In genomic region chr15:78903243-78903642, GRCm38 (mm10) we compare ENCODE assay signal across 7 mouse cellular contexts. TPM values are rescaled to one million over a fixed set of nuclear protein-coding genes. Genes with fewer than 3 reads are reported as not detected.
DNase-seq lines count a peak whose midpoint lies in the region; ATAC-seq and TF ChIP-seq lines count a peak whose summit lies in the region.

No protein-coding gene starts in this region.

- TF ChIP-seq CTCF in Patski (IDR thresholded peaks at IDR 0.05): no peak

- H3K4me1 ChIP-seq in forebrain, embryonic 13.5 days: peaks cover 17% of the 10 kb centered on the region
- H3K4me1 ChIP-seq in megakaryocyte, embryonic 14.5 days: peaks cover 84% of the 10 kb centered on the region

- H3K4me3 ChIP-seq in forebrain, embryonic 13.5 days: no peak overlapping the region
- H3K4me3 ChIP-seq in megakaryocyte, embryonic 14.5 days (replicated peaks): peak overlapping the region; percentile 87

- H3K4me2 ChIP-seq in forebrain, embryonic 13.5 days: no peak overlapping the region

- in situ Hi-C loops in Patski (cut with MboI; ENCODE audit: low pct_unique_long_range_greater_than_20kb): no loop called here

- no peaks in the 10 kb centered on the region for H3K27me3 ChIP-seq in Patski
- H3K27me3 ChIP-seq in forebrain, embryonic 13.5 days: peaks cover 26% of the 10 kb centered on the region
- H3K27me3 ChIP-seq in megakaryocyte, embryonic 14.5 days (replicated peaks): no peaks in the 10 kb centered on the region

- DNase-seq in Patski (ENCODE audit: low read depth, low spot score): no peak
- peak; percentile 63 to 74 for DNase-seq in layer of hippocampus, postnatal 36 days
- peak; percentile 75 for DNase-seq in right cerebral cortex, postnatal 14 days

- CTCF ChIA-PET in Patski (lab: Charles Lee): interaction anchor here (0.6 to 2.7 kb wide), 10 partner anchors 11 to 80 kb away, joined by 3 to 35 read pairs (median 3); partner anchors contain the start of gene Pdxp

- no peaks in the 10 kb centered on the region for H3K9me3 ChIP-seq in forebrain, embryonic 13.5 days (replicated peaks)
- H3K9me3 ChIP-seq in megakaryocyte, embryonic 14.5 days: no peaks in the 10 kb centered on the region

- 3% methylated on average over 2 of the region's 2 CpGs for WGBS in forebrain, embryonic 13.5 days

- POLR2A ChIA-PET in Patski (lab: Charles Lee): interaction anchor here (1.1 kb wide), 1 partner anchor 9 kb away, joined by 3 read pairs; no protein-coding TSS in a partner anchor

- no peaks in the 10 kb centered on the region for H3K36me3 ChIP-seq in forebrain, embryonic 13.5 days (ENCODE audit: poor library complexity, severe bottlenecking)
- peaks cover 73% of the 10 kb centered on the region for H3K36me3 ChIP-seq in megakaryocyte, embryonic 14.5 days (replicated peaks; ENCODE audit: low read length)

- no peak overlapping the region for H3K9ac ChIP-seq in forebrain, embryonic 13.5 days

- H3K27ac ChIP-seq in forebrain, embryonic 13.5 days: no peak overlapping the region

- peak; percentile 10 for ATAC-seq in Patski
- ATAC-seq in cerebellum, adult (ENCODE audit: insufficient number of reproducible peaks, low FRiP score, low TSS enrichment): 0 out of 2 replicates have a peak, but pooled peaks have one; percentile 22
- peak; percentile 33; the same call in 1 of the 2 replicates for ATAC-seq in forebrain, embryonic 13.5 days
- peak; percentile 48 to 78; a peak in 3 of 4 replicates for ATAC-seq in hematopoietic stem cell, adult 5-6 weeks (replicated peaks in 1 of 2; ENCODE audit: insufficient read depth in 1 of 2, low FRiP score in 2 of 2, low TSS enrichment in 1 of 2, low read depth in 1 of 2, poor library complexity in 2 of 2, severe bottlenecking in 2 of 2)

RNA-seq across cellular contexts. Expression of gene Sh3bp1, which starts 3.7 kb away (rescaled TPM):
- polyA plus RNA-seq in Patski (2021): 13.6 TPM
- polyA plus RNA-seq in forebrain, embryonic 13.5 days (2015; fragmentation: Nextera tagmentation; extraction: Ambion mirVana): 3.7 and 5.4 TPM in 2 replicates
- 19.9 and 27.4 TPM in 2 replicates for total RNA-seq in hematopoietic stem cell, adult 5-6 weeks (2017)
- 10 to 100 TPM; 32.0 to 33.3 TPM for total RNA-seq in layer of hippocampus, postnatal 36 days (2021)
- 1,441 and 3,817 TPM in 2 replicates for polyA plus RNA-seq in megakaryocyte, embryonic 14.5 days (2012; ENCODE audit: insufficient read depth, low replicate concordance)

RNA-seq across cellular contexts. Expression of gene Gm49510, which starts 3.8 kb away (rescaled TPM):
- polyA plus RNA-seq in Patski (2021): 0.14 TPM
- polyA plus RNA-seq in forebrain, embryonic 13.5 days (2015; fragmentation: Nextera tagmentation; extraction: Ambion mirVana): 0.15 and 0.16 TPM in 2 replicates
- total RNA-seq in hematopoietic stem cell, adult 5-6 weeks (2017): 1.7 TPM in 1 of 2 replicates, not detected in the other
- under 1 TPM in 1 of 2 experiments, not detected in 1; 0.33 TPM for total RNA-seq in layer of hippocampus, postnatal 36 days (2021)
- 2.9 and 8.0 TPM in 2 replicates for polyA plus RNA-seq in megakaryocyte, embryonic 14.5 days (2012; ENCODE audit: insufficient read depth, low replicate concordance)

RNA-seq across cellular contexts. Expression of gene Pdxp, which starts 10.5 kb away (rescaled TPM):
- 10.6 TPM for polyA plus RNA-seq in Patski (2021)
- polyA plus RNA-seq in forebrain, embryonic 13.5 days (2015; fragmentation: Nextera tagmentation; extraction: Ambion mirVana): 54.4 and 55.5 TPM in 2 replicates
- total RNA-seq in hematopoietic stem cell, adult 5-6 weeks (2017): 7.7 and 8.4 TPM in 2 replicates
- total RNA-seq in layer of hippocampus, postnatal 36 days (2021): 100 to 1,000 TPM; 171 to 176 TPM
- 8.6 and 29.8 TPM in 2 replicates for polyA plus RNA-seq in megakaryocyte, embryonic 14.5 days (2012; ENCODE audit: insufficient read depth, low replicate concordance)

RNA-seq across cellular contexts. Expression of gene Lgals1, which starts 23.3 kb away (rescaled TPM):
- polyA plus RNA-seq in Patski (2021): 2,052 TPM
- polyA plus RNA-seq in forebrain, embryonic 13.5 days (2015; fragmentation: Nextera tagmentation; extraction: Ambion mirVana): 91.7 and 110 TPM in 2 replicates
- total RNA-seq in hematopoietic stem cell, adult 5-6 weeks (2017): 77.1 and 108 TPM in 2 replicates
- total RNA-seq in layer of hippocampus, postnatal 36 days (2021): 10 to 100 TPM; 18.2 to 19.2 TPM
- 75.3 and 689 TPM in 2 replicates for polyA plus RNA-seq in megakaryocyte, embryonic 14.5 days (2012; ENCODE audit: insufficient read depth, low replicate concordance)

RNA-seq across cellular contexts. Expression of gene Gga1, which starts 26.3 kb away (rescaled TPM):
- polyA plus RNA-seq in Patski (2021): 60.7 TPM
- 50.3 and 53.7 TPM in 2 replicates for polyA plus RNA-seq in forebrain, embryonic 13.5 days (2015; fragmentation: Nextera tagmentation; extraction: Ambion mirVana)
- 11.9 and 12.3 TPM in 2 replicates for total RNA-seq in hematopoietic stem cell, adult 5-6 weeks (2017)
- total RNA-seq in layer of hippocampus, postnatal 36 days (2021): 10 to 100 TPM; 56.2 to 58.6 TPM
- polyA plus RNA-seq in megakaryocyte, embryonic 14.5 days (2012; ENCODE audit: insufficient read depth, low replicate concordance): 198 and 388 TPM in 2 replicates

Comparison
In these comparisons a context has a peak if more than half of its experiments do, and no peak if none do; other contexts are left out.
1. ATAC-seq: peak in every context shown above with its lines; median percentile 63 in hematopoietic stem cell, adult 5-6 weeks; 33 in forebrain, embryonic 13.5 days; 22 in cerebellum, adult; 10 in Patski.
2. RNA of gene Sh3bp1, which starts 3.7 kb away (polyA plus RNA-seq): 1,441 to 3,817 TPM in megakaryocyte, embryonic 14.5 days; 13.6 TPM in Patski (single experiment) and 3.7 to 5.4 TPM in forebrain, embryonic 13.5 days; every median in the first group is over 10 times any median in the second.